In the genomic region with DNA sequence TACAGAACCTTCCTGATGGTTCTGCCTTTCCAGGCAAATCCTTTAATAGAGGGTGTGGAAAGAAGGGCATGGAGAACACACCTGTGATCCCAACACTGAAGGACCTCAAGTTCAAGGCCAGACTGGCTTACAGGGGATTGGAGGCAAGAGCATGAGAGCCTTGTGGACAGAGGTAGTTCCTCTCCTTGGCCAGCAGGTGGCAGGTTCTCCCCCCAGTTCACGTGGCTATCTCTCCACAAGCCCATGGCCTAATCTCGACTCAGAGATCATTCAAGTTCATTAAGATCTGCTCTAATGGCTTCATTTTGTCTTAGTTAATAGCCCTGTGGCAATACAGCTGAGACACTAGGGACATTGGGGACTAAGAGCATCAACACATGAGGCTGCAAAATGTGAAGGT, we compare ENCODE assay signal across 8 mouse cellular contexts. TPM values are rescaled to one million over a fixed set of nuclear protein-coding genes. Genes with fewer than 3 reads are reported as not detected.
DNase-seq lines count a peak whose midpoint lies in the region; ATAC-seq and TF ChIP-seq lines count a peak whose summit lies in the region.

No protein-coding gene starts in this region.

- no peaks in the 10 kb centered on the region for H3K27me3 ChIP-seq in cerebellum, adult 2 months (ENCODE audit: control insufficient read depth, insufficient read depth, low read length)
- H3K27me3 ChIP-seq in liver, embryonic 12.5 days (replicated peaks), result no peaks in the 10 kb centered on the region

- 13% methylated on average over 2 of the region's 2 CpGs for WGBS in cerebellum, adult 2 months
- WGBS in liver, embryonic 12.5 days (ENCODE audit: insufficient replicate concordance), result 5% methylated on average over 2 of the region's 2 CpGs

- no peak overlapping the region for H3K4me2 ChIP-seq in liver, embryonic 12.5 days

- no peak for DNase-seq in cerebellum, adult 2 months
- DNase-seq in cerebellum, adult 8-10 months, result no peak
- peak; percentile 26 for DNase-seq in liver
- peak; percentile 13 for DNase-seq in c-Kit-positive CD71-positive TER-119-positive erythroid progenitor cells, embryonic 14.5 days (ENCODE audit: low spot score)
- DNase-seq in lung, postnatal 36 days, result peak; percentile 7
- peak; percentile 75 for DNase-seq in thymus, postnatal 25 days
- DNase-seq in frontal cortex, postnatal 36 days (ENCODE audit: low spot score in 2 of 2), result no peak

- H3K36me3 ChIP-seq in liver, embryonic 12.5 days, result no peaks in the 10 kb centered on the region

- no peak for TF ChIP-seq POLR2A in cerebellum, adult 2 months (IDR thresholded peaks at IDR 0.05; ENCODE audit: borderline replicate concordance, insufficient read depth, low read length)

- no peaks in the 10 kb centered on the region for H3K4me1 ChIP-seq in cerebellum, adult 2 months (ENCODE audit: control insufficient read depth, insufficient read depth, low read length)
- no peaks in the 10 kb centered on the region for H3K4me1 ChIP-seq in liver, embryonic 12.5 days

- no peak overlapping the region for H3K4me3 ChIP-seq in cerebellum, adult 2 months (replicated peaks; ENCODE audit: insufficient read depth, low read depth, low read length)
- H3K4me3 ChIP-seq in liver, embryonic 12.5 days, result no peak overlapping the region

- H3K9me3 ChIP-seq in liver, embryonic 12.5 days (replicated peaks), result no peaks in the 10 kb centered on the region

- no peak for ATAC-seq in liver, embryonic 12.5 days

- H3K27ac ChIP-seq in cerebellum, adult 2 months (ENCODE audit: insufficient read depth, low read length), result no peak overlapping the region
- no peak overlapping the region for H3K27ac ChIP-seq in liver, embryonic 12.5 days

- TF ChIP-seq CTCF in cerebellum, adult 2 months (IDR thresholded peaks at IDR 0.05; ENCODE audit: borderline replicate concordance, insufficient read depth, low read depth, low read length), result peak; percentile 48

- no peak overlapping the region for H3K9ac ChIP-seq in liver, embryonic 12.5 days

RNA-seq across cellular contexts. Expression of a gene that starts 8.3 kb away (rescaled TPM):
- 0.74 and 1.1 TPM in 2 replicates for polyA plus RNA-seq in cerebellum, adult 2 months (2012; rRNA removed)
- polyA plus RNA-seq in liver, embryonic 12.5 days (2016; fragmentation: Nextera tagmentation; extraction: Ambion mirVana), result 1.7 and 2.4 TPM in 2 replicates

RNA-seq across cellular contexts. Expression of a gene that starts 35.0 kb away (rescaled TPM):
- not detected in 2 replicates for polyA plus RNA-seq in cerebellum, adult 2 months (2012; rRNA removed)
- polyA plus RNA-seq in liver, embryonic 12.5 days (2016; fragmentation: Nextera tagmentation; extraction: Ambion mirVana), result 0.18 TPM in 1 of 2 replicates, not detected in the other

Comparison
In these comparisons a context has a peak if more than half of its experiments do, and no peak if none do; other contexts are left out.
1. DNase-seq: peak in liver (single experiment), c-Kit-positive CD71-positive TER-119-positive erythroid progenitor cells, embryonic 14.5 days (single experiment), lung, postnatal 36 days (single experiment) and thymus, postnatal 25 days (single experiment); none in cerebellum, adult 2 months (0 of 2), cerebellum, adult 8-10 months (single experiment) and frontal cortex, postnatal 36 days (0 of 2).